In genomic region chr2:72136045-72136444, GRCm38 (mm10) we compare ENCODE assay signal across 27 mouse cellular contexts.
A peak's percentile ranks its signal among the peaks of the same experiment; 100 is the strongest.
DNase-seq lines count a peak whose midpoint lies in the region; ATAC-seq and TF ChIP-seq lines count a peak whose summit lies in the region.
"Had no signal": no experiment of that assay in that cellular context is flagged by ENCODE, and none has a peak within 500 bp of the region (broad histone marks: within the 10 kb centered on the region; RNA-seq: fewer than 3 reads in every experiment).

No protein-coding gene starts in this region.

- intact Hi-C loops in left cerebral cortex, postnatal 4 days (cut with DNase I), result no loop called here

- 64% methylated on average over 3 of the region's 3 CpGs for WGBS in embryonic facial prominence, embryonic 11.5 days
- 77% methylated on average over 3 of the region's 3 CpGs for WGBS in embryonic facial prominence, embryonic 10.5 days
- WGBS in kidney, postnatal 0 days, result 50% methylated on average over 3 of the region's 3 CpGs

- H3K4me3 ChIP-seq in embryonic facial prominence, embryonic 11.5 days (ENCODE audit: low read depth, low read length), result no peak overlapping the region
- no peak overlapping the region for H3K4me3 ChIP-seq in embryonic facial prominence, embryonic 10.5 days
- H3K4me3 ChIP-seq in kidney, postnatal 0 days (replicated peaks; ENCODE audit: low read depth, low read length), result no peak overlapping the region
- H3K4me3 ChIP-seq: embryonic facial prominence, embryonic 12.5 days; erythroblast, embryonic 14.5 days; heart, embryonic 15.5 days; kidney, embryonic 15.5 days; limb, embryonic 15.5 days; liver, embryonic 15.5 days; megakaryocyte, embryonic 14.5 days; stomach, embryonic 15.5 days had no signal

- TF ChIP-seq CTCF in kidney, postnatal 0 days (IDR thresholded peaks at IDR 0.05; ENCODE audit: low read depth), result no peak

- ATAC-seq in embryonic facial prominence, embryonic 11.5 days (replicated peaks; ENCODE audit: insufficient number of reproducible peaks, low FRiP score, low TSS enrichment, low read depth), result no peak
- ATAC-seq in kidney, postnatal 0 days (replicated peaks; ENCODE audit: low FRiP score, low read depth), result no peak
- ATAC-seq: CD4-positive, CD25-positive, alpha-beta regulatory T cell, adult 4 months; hindbrain, postnatal 0 days; intestine, postnatal 0 days had no signal

- H3K27me3 ChIP-seq in embryonic facial prominence, embryonic 11.5 days (ENCODE audit: control insufficient read depth, insufficient read depth, low read length), result no peaks in the 10 kb centered on the region
- H3K27me3 ChIP-seq in embryonic facial prominence, embryonic 10.5 days (replicated peaks; ENCODE audit: low read depth, poor library complexity, severe bottlenecking), result no peaks in the 10 kb centered on the region
- no peaks in the 10 kb centered on the region for H3K27me3 ChIP-seq in kidney, postnatal 0 days (ENCODE audit: insufficient read depth, low read length)
- H3K27me3 ChIP-seq: embryonic facial prominence, embryonic 12.5 days; heart, embryonic 15.5 days; kidney, embryonic 15.5 days; limb, embryonic 15.5 days; liver, embryonic 15.5 days; stomach, embryonic 15.5 days had no signal

- no peaks in the 10 kb centered on the region for H3K4me1 ChIP-seq in embryonic facial prominence, embryonic 11.5 days (ENCODE audit: control insufficient read depth, insufficient read depth, low read length)
- H3K4me1 ChIP-seq in embryonic facial prominence, embryonic 10.5 days, result peaks cover 33% of the 10 kb centered on the region
- no peaks in the 10 kb centered on the region; the same call in 1 of the 2 replicates for H3K4me1 ChIP-seq in kidney, postnatal 0 days (replicated peaks; ENCODE audit: insufficient read depth, low read length)
- H3K4me1 ChIP-seq: liver, embryonic 15.5 days had no signal

- H3K9ac ChIP-seq in embryonic facial prominence, embryonic 11.5 days (replicated peaks; ENCODE audit: low read length), result no peak overlapping the region
- H3K9ac ChIP-seq in kidney, postnatal 0 days (ENCODE audit: low read depth, low read length), result no peak overlapping the region
- H3K9ac ChIP-seq: embryonic facial prominence, embryonic 12.5 days; heart, embryonic 15.5 days; kidney, embryonic 15.5 days; limb, embryonic 15.5 days; liver, embryonic 15.5 days; stomach, embryonic 15.5 days had no signal

- no peak overlapping the region for H3K4me2 ChIP-seq in embryonic facial prominence, embryonic 11.5 days (ENCODE audit: low read depth, low read length)
- H3K4me2 ChIP-seq in kidney, postnatal 0 days (ENCODE audit: low read length), result no peak overlapping the region
- H3K4me2 ChIP-seq: embryonic facial prominence, embryonic 12.5 days; heart, embryonic 15.5 days; kidney, embryonic 15.5 days; limb, embryonic 15.5 days; liver, embryonic 15.5 days; stomach, embryonic 15.5 days had no signal

- no peaks in the 10 kb centered on the region for H3K36me3 ChIP-seq in embryonic facial prominence, embryonic 11.5 days (replicated peaks; ENCODE audit: control insufficient read depth, insufficient read depth, low read depth, low read length)
- no peaks in the 10 kb centered on the region for H3K36me3 ChIP-seq in embryonic facial prominence, embryonic 10.5 days (replicated peaks)
- no peaks in the 10 kb centered on the region for H3K36me3 ChIP-seq in kidney, postnatal 0 days (ENCODE audit: insufficient read depth, low read length)
- H3K36me3 ChIP-seq: embryonic facial prominence, embryonic 12.5 days; heart, embryonic 15.5 days; kidney, embryonic 15.5 days; limb, embryonic 15.5 days; liver, embryonic 15.5 days; stomach, embryonic 15.5 days had no signal

- DNase-seq in embryonic facial prominence, embryonic 11.5 days (ENCODE audit: low spot score), result peak; percentile 32
- DNase-seq in embryonic facial prominence, embryonic 10.5 days (ENCODE audit: low spot score), result no peak
- peak; percentile 67 for DNase-seq in kidney, postnatal 0 days (ENCODE audit: low spot score)
- DNase-seq in kidney, postnatal 36 days, result no peak
- peak; percentile 29 to 39 for DNase-seq in right cerebral cortex, adult 2 months (ENCODE audit: low spot score in 2 of 2)
- DNase-seq in right cerebral cortex, adult 18-20 months, result no peak
- DNase-seq in left cerebral cortex, postnatal 4 days, result no peak
- no peak for DNase-seq in spleen, postnatal 14 days (ENCODE audit: low spot score in 2 of 2)
- DNase-seq: cerebellum, adult 8-10 months; gastrocnemius, postnatal 25 days; heart, postnatal 4 days; lung, postnatal 14 days; midbrain, embryonic 14.5 days; right cerebral cortex, postnatal 14 days; spleen, adult 18-20 months; thymus, adult 2 months had no signal

- H3K9me3 ChIP-seq in embryonic facial prominence, embryonic 11.5 days (replicated peaks; ENCODE audit: control insufficient read depth, low read length), result no peaks in the 10 kb centered on the region
- no peaks in the 10 kb centered on the region for H3K9me3 ChIP-seq in embryonic facial prominence, embryonic 10.5 days
- H3K9me3 ChIP-seq in kidney, postnatal 0 days (replicated peaks; ENCODE audit: low read length), result no peaks in the 10 kb centered on the region
- H3K9me3 ChIP-seq: embryonic facial prominence, embryonic 12.5 days; heart, embryonic 15.5 days; kidney, embryonic 15.5 days; limb, embryonic 15.5 days; liver, embryonic 15.5 days; stomach, embryonic 15.5 days had no signal

- H3K27ac ChIP-seq in embryonic facial prominence, embryonic 11.5 days (replicated peaks; ENCODE audit: low read depth, low read length), result no peak overlapping the region
- no peak overlapping the region for H3K27ac ChIP-seq in embryonic facial prominence, embryonic 10.5 days (replicated peaks)
- no peak overlapping the region for H3K27ac ChIP-seq in kidney, postnatal 0 days
- H3K27ac ChIP-seq: embryonic facial prominence, embryonic 12.5 days; heart, embryonic 15.5 days; hindbrain, postnatal 0 days; kidney, embryonic 15.5 days; limb, embryonic 15.5 days; liver, embryonic 15.5 days; stomach, embryonic 15.5 days had no signal

Comparison
In these comparisons a context has a peak if more than half of its experiments do, and no peak if none do; other contexts are left out.
1. DNase-seq: peak in embryonic facial prominence, embryonic 11.5 days (single experiment), kidney, postnatal 0 days (single experiment) and right cerebral cortex, adult 2 months (2 of 2); none in embryonic facial prominence, embryonic 10.5 days (single experiment), kidney, postnatal 36 days (0 of 2), right cerebral cortex, adult 18-20 months (single experiment), left cerebral cortex, postnatal 4 days (single experiment) and spleen, postnatal 14 days (0 of 2).